Mouse (Mus musculus) myocyte (in vitro differentiated cells): ENCODE measurements around the gene Pou5f1.

Experiments used
- CEBPB ChIP-seq: IDR thresholded peaks from 2 replicates; pipeline ENCODE4 v1.6.1; 2011; ENCODE audit warnings: mild to moderate bottlenecking, moderate library complexity; ENCODE audit not compliant: poor library complexity, insufficient read depth, severe bottlenecking
- MAX ChIP-seq: IDR thresholded peaks from one replicate; pipeline ENCODE4 v1.6.1; 2011; ENCODE audit warnings: low read depth, mild to moderate bottlenecking, control low read depth
- MYOD1 ChIP-seq, 3 experiments: IDR thresholded peaks; one replicate each; pipeline ENCODE4 v1.6.1; 2011; ENCODE audit warnings: control low read depth in 2 of 3, low read depth in 2 of 3, mild to moderate bottlenecking in 2 of 3, moderate library complexity in 1 of 3; ENCODE audit not compliant: insufficient read length in 2 of 3, control insufficient read depth in 1 of 3
- POLR2AphosphoS2 ChIP-seq: IDR thresholded peaks from one replicate; pipeline ENCODE4 v1.6.1; 2011; ENCODE audit warnings: low read depth, control low read depth; ENCODE audit not compliant: insufficient read length

DNA sequence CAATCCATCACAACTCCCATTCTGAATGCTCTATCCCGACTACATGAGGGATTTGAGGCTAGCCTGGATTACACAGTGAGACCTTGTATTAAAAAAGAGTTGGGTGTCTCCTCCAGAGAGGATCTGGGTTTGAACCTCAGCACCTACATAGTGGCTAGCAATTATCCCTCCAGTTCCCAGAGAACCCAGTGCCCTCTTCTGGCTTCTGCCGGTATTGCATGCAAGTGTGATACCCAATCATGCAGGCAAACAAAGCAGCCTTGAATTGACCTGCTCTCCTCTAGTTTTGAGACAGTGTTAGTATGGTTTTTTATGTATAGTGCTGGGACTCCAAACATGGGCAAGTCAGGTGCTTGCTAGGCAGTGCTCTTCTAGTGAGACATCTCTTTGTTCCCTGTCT, 8.1 kb downstream of the Pou5f1 start:
- TF ChIP-seq CEBPB (no peak), MYOD1 (IDR thresholded peaks at IDR 0.05; ENCODE audit: control insufficient read depth in 1 of 3, insufficient read length in 2 of 3, low read depth in 2 of 3) (no peak), POLR2AphosphoS2 (no peak), MAX (no peak)
